Mouse (Mus musculus): Measurements from ENCODE around the gene Lclat1. TPM values are rescaled to one million over a fixed set of nuclear protein-coding genes. Genes with fewer than 3 reads are reported as not detected.

The Lclat1 gene
- polyA plus RNA-seq, 1 experiment from 2014 or later, result 15.2 TPM

- H3K4me2 ChIP-seq (ENCODE audit: low read depth, low read length, severe bottlenecking), result no peak overlapping the region
- no peak overlapping the region for H3K9ac ChIP-seq (ENCODE audit: low read length)
- ATAC-seq (replicated peaks; ENCODE audit: low FRiP score) (no peak), DNase-seq (ENCODE audit: low spot score) (peak; percentile 70)
- 32% methylated on average over 5 of the region's 5 CpGs for WGBS
- no peaks in the 10 kb centered on the region for H3K27me3 ChIP-seq (ENCODE audit: control insufficient read depth, insufficient read depth, low read length)
- H3K4me1 ChIP-seq (replicated peaks; ENCODE audit: control insufficient read depth, insufficient read depth, low read length), result no peaks in the 10 kb centered on the region
- no peak overlapping the region for H3K27ac ChIP-seq (ENCODE audit: low read depth, low read length)
- H3K9me3 ChIP-seq (ENCODE audit: control insufficient read depth, low read length), result no peaks in the 10 kb centered on the region
- H3K4me3 ChIP-seq (ENCODE audit: low read depth, low read length), result no peak overlapping the region
- H3K36me3 ChIP-seq (ENCODE audit: control insufficient read depth, insufficient read depth, low read length), result no peaks in the 10 kb centered on the region
Measured at GRCm38 (mm10) chr17:73096484-73096883, 11.3 kb upstream of the Lclat1 start.

- ATAC-seq (replicated peaks; ENCODE audit: low FRiP score) (no peak), DNase-seq (ENCODE audit: low spot score) (no peak)
- no peaks in the 10 kb centered on the region for H3K36me3 ChIP-seq (ENCODE audit: control insufficient read depth, insufficient read depth, low read length)
- no peaks in the 10 kb centered on the region for H3K27me3 ChIP-seq (ENCODE audit: control insufficient read depth, insufficient read depth, low read length)
- H3K27ac ChIP-seq (ENCODE audit: low read depth, low read length), result no peak overlapping the region
- H3K9ac ChIP-seq (ENCODE audit: low read length), result no peak overlapping the region
- no peak overlapping the region for H3K4me2 ChIP-seq (ENCODE audit: low read depth, low read length, severe bottlenecking)
- 79% methylated on average over 1 of the region's 1 CpGs for WGBS
- no peaks in the 10 kb centered on the region for H3K9me3 ChIP-seq (ENCODE audit: control insufficient read depth, low read length)
- no peak overlapping the region for H3K4me3 ChIP-seq (ENCODE audit: low read depth, low read length)
- no peaks in the 10 kb centered on the region for H3K4me1 ChIP-seq (replicated peaks; ENCODE audit: control insufficient read depth, insufficient read depth, low read length)
Measured at GRCm38 (mm10) chr17:73098636-73099035, 9.1 kb upstream of the Lclat1 start.

GRCm38 (mm10) chr17:73100396-73100795 lies 7.4 kb upstream of the Lclat1 start:
- ATAC-seq (replicated peaks; ENCODE audit: low FRiP score), result no peak
- H3K9ac ChIP-seq (ENCODE audit: low read length), result no peak overlapping the region
- no peaks in the 10 kb centered on the region for H3K9me3 ChIP-seq (ENCODE audit: control insufficient read depth, low read length)
- H3K27ac ChIP-seq (ENCODE audit: low read depth, low read length), result no peak overlapping the region
- H3K4me2 ChIP-seq (ENCODE audit: low read depth, low read length, severe bottlenecking), result no peak overlapping the region
- no peaks in the 10 kb centered on the region for H3K36me3 ChIP-seq (ENCODE audit: control insufficient read depth, insufficient read depth, low read length)
- no peak overlapping the region for H3K4me3 ChIP-seq (ENCODE audit: low read depth, low read length)
- DNase-seq (ENCODE audit: low spot score), result no peak
- no peaks in the 10 kb centered on the region for H3K27me3 ChIP-seq (ENCODE audit: control insufficient read depth, insufficient read depth, low read length)
- 93% methylated on average over 5 of the region's 5 CpGs for WGBS
- H3K4me1 ChIP-seq (replicated peaks; ENCODE audit: control insufficient read depth, insufficient read depth, low read length), result no peaks in the 10 kb centered on the region

GRCm38 (mm10) chr17:73102538-73102937 lies 5.2 kb upstream of the Lclat1 start:
- DNase-seq (ENCODE audit: low spot score) (no peak), ATAC-seq (replicated peaks; ENCODE audit: low FRiP score) (no peak)
- no peaks in the 10 kb centered on the region for H3K9me3 ChIP-seq (ENCODE audit: control insufficient read depth, low read length)
- H3K27ac ChIP-seq (ENCODE audit: low read depth, low read length), result no peak overlapping the region
- H3K27me3 ChIP-seq (ENCODE audit: control insufficient read depth, insufficient read depth, low read length), result no peaks in the 10 kb centered on the region
- H3K4me2 ChIP-seq (ENCODE audit: low read depth, low read length, severe bottlenecking), result no peak overlapping the region
- no peaks in the 10 kb centered on the region for H3K4me1 ChIP-seq (replicated peaks; ENCODE audit: control insufficient read depth, insufficient read depth, low read length)
- H3K9ac ChIP-seq (ENCODE audit: low read length), result no peak overlapping the region
- no peaks in the 10 kb centered on the region for H3K36me3 ChIP-seq (ENCODE audit: control insufficient read depth, insufficient read depth, low read length)
- H3K4me3 ChIP-seq (ENCODE audit: low read depth, low read length), result no peak overlapping the region
- 80% methylated on average over 4 of the region's 4 CpGs for WGBS

GRCm38 (mm10) chr17:73108170-73108887 lies 544 bp downstream of the Lclat1 start:
- 6% methylated on average over 30 of the region's 35 CpGs for WGBS

GRCm38 (mm10) chr17:73108888-73109259 lies 1.1 kb downstream of the Lclat1 start:
- peak overlapping the region; percentile 84; the same call in 1 of the 2 replicates for H3K4me3 ChIP-seq (ENCODE audit: low read depth, low read length)
- no peak overlapping the region for H3K27ac ChIP-seq (ENCODE audit: low read depth, low read length)
- H3K4me1 ChIP-seq (replicated peaks; ENCODE audit: control insufficient read depth, insufficient read depth, low read length), result no peaks in the 10 kb centered on the region
- H3K9ac ChIP-seq (ENCODE audit: low read length), result no peak overlapping the region
- ATAC-seq (replicated peaks; ENCODE audit: low FRiP score) (no peak), DNase-seq (ENCODE audit: low spot score) (no peak)
- H3K36me3 ChIP-seq (ENCODE audit: control insufficient read depth, insufficient read depth, low read length), result no peaks in the 10 kb centered on the region
- peak overlapping the region; percentile 88; the same call in 1 of the 2 replicates for H3K4me2 ChIP-seq (ENCODE audit: low read depth, low read length, severe bottlenecking)
- no peaks in the 10 kb centered on the region for H3K9me3 ChIP-seq (ENCODE audit: control insufficient read depth, low read length)
- H3K27me3 ChIP-seq (ENCODE audit: control insufficient read depth, insufficient read depth, low read length), result no peaks in the 10 kb centered on the region
- WGBS, result 87% methylated on average over 7 of the region's 7 CpGs

More at GRCm38 (mm10) chr17:73108170-73108887, 544 bp downstream of the Lclat1 start:
- Histone ChIP-seq H3K4me1 (replicated peaks; ENCODE audit: control insufficient read depth, insufficient read depth, low read length) (no peaks in the 10 kb centered on the region), H3K9me3 (ENCODE audit: control insufficient read depth, low read length) (no peaks in the 10 kb centered on the region), H3K4me3 (ENCODE audit: low read depth, low read length) (peak overlapping the region; percentile 84), H3K4me2 (ENCODE audit: low read depth, low read length, severe bottlenecking) (peak overlapping the region; percentile 88), H3K27ac (ENCODE audit: low read depth, low read length) (no peak overlapping the region), H3K27me3 (ENCODE audit: control insufficient read depth, insufficient read depth, low read length) (no peaks in the 10 kb centered on the region), H3K36me3 (ENCODE audit: control insufficient read depth, insufficient read depth, low read length) (no peaks in the 10 kb centered on the region), H3K9ac (ENCODE audit: low read length) (peak overlapping the region; percentile 85)
- DNase-seq (ENCODE audit: low spot score), result no peak
- peak; percentile 70; the same call in 1 of the 2 replicates for ATAC-seq (replicated peaks; ENCODE audit: low FRiP score)

- ATAC-seq (replicated peaks; ENCODE audit: low FRiP score) (no peak), DNase-seq (ENCODE audit: low spot score) (no peak)
- no peaks in the 10 kb centered on the region for H3K9me3 ChIP-seq (ENCODE audit: control insufficient read depth, low read length)
- H3K36me3 ChIP-seq (ENCODE audit: control insufficient read depth, insufficient read depth, low read length), result no peaks in the 10 kb centered on the region
- no peak overlapping the region for H3K4me3 ChIP-seq (ENCODE audit: low read depth, low read length)
- 76% methylated on average over 7 of the region's 7 CpGs for WGBS
- no peak overlapping the region for H3K27ac ChIP-seq (ENCODE audit: low read depth, low read length)
- H3K4me2 ChIP-seq (ENCODE audit: low read depth, low read length, severe bottlenecking), result no peak overlapping the region
- no peaks in the 10 kb centered on the region for H3K27me3 ChIP-seq (ENCODE audit: control insufficient read depth, insufficient read depth, low read length)
- no peak overlapping the region for H3K9ac ChIP-seq (ENCODE audit: low read length)
- no peaks in the 10 kb centered on the region for H3K4me1 ChIP-seq (replicated peaks; ENCODE audit: control insufficient read depth, insufficient read depth, low read length)
Measured at GRCm38 (mm10) chr17:73112128-73112527, 4.3 kb downstream of the Lclat1 start.

GRCm38 (mm10) chr17:73112601-73113000 lies 4.8 kb downstream of the Lclat1 start:
- Histone ChIP-seq H3K36me3 (ENCODE audit: control insufficient read depth, insufficient read depth, low read length) (no peaks in the 10 kb centered on the region), H3K4me3 (ENCODE audit: low read depth, low read length) (no peak overlapping the region), H3K4me2 (ENCODE audit: low read depth, low read length, severe bottlenecking) (no peak overlapping the region), H3K27ac (ENCODE audit: low read depth, low read length) (no peak overlapping the region), H3K27me3 (ENCODE audit: control insufficient read depth, insufficient read depth, low read length) (no peaks in the 10 kb centered on the region), H3K9ac (ENCODE audit: low read length) (no peak overlapping the region), H3K4me1 (replicated peaks; ENCODE audit: control insufficient read depth, insufficient read depth, low read length) (no peaks in the 10 kb centered on the region), H3K9me3 (ENCODE audit: control insufficient read depth, low read length) (no peaks in the 10 kb centered on the region)
- WGBS, result 19% methylated on average over 6 of the region's 6 CpGs
- DNase-seq (ENCODE audit: low spot score), result no peak
- ATAC-seq (replicated peaks; ENCODE audit: low FRiP score), result no peak

- no peak for DNase-seq (ENCODE audit: low spot score)
- ATAC-seq (replicated peaks; ENCODE audit: low FRiP score), result no peak
- Histone ChIP-seq H3K9ac (ENCODE audit: low read length) (no peak overlapping the region), H3K36me3 (ENCODE audit: control insufficient read depth, insufficient read depth, low read length) (no peaks in the 10 kb centered on the region), H3K4me3 (ENCODE audit: low read depth, low read length) (no peak overlapping the region), H3K27me3 (ENCODE audit: control insufficient read depth, insufficient read depth, low read length) (no peaks in the 10 kb centered on the region), H3K9me3 (ENCODE audit: control insufficient read depth, low read length) (no peaks in the 10 kb centered on the region), H3K27ac (ENCODE audit: low read depth, low read length) (no peak overlapping the region), H3K4me1 (replicated peaks; ENCODE audit: control insufficient read depth, insufficient read depth, low read length) (no peaks in the 10 kb centered on the region), H3K4me2 (ENCODE audit: low read depth, low read length, severe bottlenecking) (no peak overlapping the region)
- WGBS, result 94% methylated on average over 4 of the region's 4 CpGs
Measured at GRCm38 (mm10) chr17:73113230-73113629, 5.4 kb downstream of the Lclat1 start.
